Mouse (Mus musculus) heart, adult 18-20 months (tissue): Measurements from ENCODE around the gene Gm10197. TPM values are rescaled to one million over a fixed set of nuclear protein-coding genes. Genes with fewer than 3 reads are reported as not detected.

Experiments
- DNase-seq, 2 experiments: peaks; one replicate each; pipeline ENCODE4 v3.0.0; 2021 to 2022; ENCODE audit warnings: mixed read lengths in 1 of 2
- total RNA-seq, 2 experiments: library from RNA; stranded (reverse); gene quantifications; 2 replicates each; pipeline ENCODE4 v1.2.3; 2021

The Gm10197 gene
- total RNA-seq, 2 experiments from 2014 or later: not detected

DNA sequence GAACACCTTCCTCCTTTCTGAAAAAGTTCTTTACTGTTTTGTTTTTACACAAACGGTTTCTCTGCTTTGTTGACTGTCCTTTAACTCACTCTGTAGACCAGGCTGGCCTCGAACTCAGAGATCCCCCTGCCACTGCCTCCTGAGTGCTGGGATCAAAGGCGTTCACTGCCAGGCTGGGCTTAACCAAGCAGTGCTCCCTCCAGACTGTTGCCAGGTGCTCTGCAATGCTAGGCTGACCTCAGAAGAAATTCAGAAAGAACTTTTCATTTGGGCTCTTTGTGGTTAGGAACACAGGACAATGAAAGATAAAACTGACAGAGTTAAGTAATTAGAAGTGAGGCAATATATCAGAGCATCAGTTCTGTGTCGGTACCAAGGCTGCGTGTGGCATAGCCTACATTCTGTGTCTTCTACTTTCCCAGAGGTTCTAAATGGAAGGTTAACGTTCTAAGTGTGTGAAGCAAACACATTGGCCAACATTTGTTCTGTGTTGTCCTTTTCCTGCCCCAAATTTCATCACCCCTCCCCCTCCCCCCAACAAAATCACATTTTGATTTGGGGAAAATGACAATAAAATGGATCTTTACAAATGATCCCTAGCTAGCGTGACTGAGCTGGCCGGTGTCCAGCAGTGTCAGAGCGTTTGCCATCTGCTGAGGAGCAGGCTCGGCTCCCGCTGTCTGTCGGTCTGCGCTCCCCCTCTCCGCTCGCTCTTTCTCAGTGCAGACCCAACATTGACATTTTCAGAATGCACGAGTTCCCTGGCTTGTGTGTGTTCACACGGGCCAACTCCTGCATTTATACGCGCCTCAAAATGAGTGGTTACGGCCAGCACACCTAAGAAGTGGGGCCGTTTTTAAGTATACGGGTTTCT, 12.2 kb downstream of the Gm10197 start:
- peak; percentile 42 to 75 for DNase-seq

GRCm38 (mm10) chr19:53355065-53355464, 16.5 kb downstream of the Gm10197 start:
- DNase-seq: no peak

- no peak for DNase-seq
These were observed 17.1 kb downstream of the Gm10197 start for GRCm38 (mm10) chr19:53354271-53355000.

DNA sequence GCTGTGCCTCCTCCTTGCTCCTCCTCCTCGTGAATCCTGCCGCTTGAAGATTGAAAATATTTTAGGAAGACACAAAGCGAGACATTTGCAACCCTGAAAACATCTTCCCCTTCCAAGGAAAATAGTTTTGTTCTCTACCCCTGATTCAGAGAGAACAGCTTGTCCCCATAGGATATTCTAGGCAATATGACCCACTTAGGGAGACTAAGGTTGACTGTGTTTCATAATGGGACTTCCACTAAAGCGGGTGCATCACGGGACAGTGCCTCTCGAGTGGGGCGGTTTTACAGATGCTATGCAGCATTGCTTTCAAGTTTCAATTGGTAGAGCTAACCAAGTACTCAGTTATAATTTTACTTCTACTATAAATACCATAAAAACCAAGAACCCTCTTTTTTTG, 17.7 kb downstream of the Gm10197 start:
- peak in 1 of 2 experiments; percentile 22 for DNase-seq

GRCm38 (mm10) chr19:53345766-53346165, 25.8 kb downstream of the Gm10197 start:
- DNase-seq: no peak

DNA sequence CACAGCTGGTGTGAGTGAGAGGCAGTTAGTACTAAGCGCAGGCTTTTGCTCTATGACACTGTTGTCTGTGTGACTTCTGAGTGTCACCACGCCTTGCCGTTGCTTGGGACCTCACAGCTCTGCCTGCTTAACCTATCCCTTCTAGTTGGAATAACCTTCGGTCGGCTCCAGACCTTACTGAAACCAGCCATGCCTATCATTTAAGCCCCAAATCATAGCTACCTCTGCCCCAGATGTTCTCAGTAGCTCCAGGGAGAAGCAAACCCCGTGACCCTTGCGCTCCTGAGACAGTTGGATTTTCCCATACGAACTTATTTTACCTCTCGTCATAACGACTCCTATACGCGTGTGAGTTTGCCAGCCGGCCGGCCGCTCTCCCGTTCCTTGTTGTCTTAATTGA, 27.5 kb downstream of the Gm10197 start:
- no peak for DNase-seq

DNA sequence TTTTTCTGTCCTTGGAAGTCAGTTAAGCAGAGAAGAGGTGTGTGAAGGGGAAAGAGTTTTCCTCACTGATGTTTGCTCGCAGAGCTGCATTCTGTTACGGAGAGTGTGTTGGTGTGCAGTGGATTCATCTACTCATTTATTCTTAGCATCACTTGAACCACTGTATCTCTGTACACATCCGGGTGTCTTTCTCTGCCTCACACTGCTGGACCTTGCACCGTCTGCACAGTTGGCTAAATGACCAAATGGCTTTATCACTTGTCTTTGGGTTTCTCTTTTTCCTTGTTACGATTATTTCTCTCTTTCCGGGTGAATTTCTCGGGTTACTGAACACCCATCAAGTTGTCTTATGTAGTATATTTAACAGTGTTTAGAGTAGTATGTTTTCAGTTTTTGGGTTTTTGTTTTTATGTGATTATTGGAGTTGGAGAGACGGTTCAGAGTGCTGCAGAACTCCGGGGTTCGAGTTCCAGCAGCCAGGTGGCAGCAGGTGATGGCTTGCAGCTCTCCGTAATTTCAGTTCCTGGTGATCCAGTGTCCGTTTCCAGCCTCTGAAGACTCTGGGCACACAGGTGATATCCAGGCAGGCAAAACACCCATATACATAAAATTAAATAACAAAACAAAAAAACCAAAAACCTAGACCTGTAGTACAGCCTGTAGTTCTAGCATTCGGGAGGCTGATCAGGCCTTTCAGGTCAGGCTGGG, 28.2 kb downstream of the Gm10197 start:
- no peak for DNase-seq

DNA sequence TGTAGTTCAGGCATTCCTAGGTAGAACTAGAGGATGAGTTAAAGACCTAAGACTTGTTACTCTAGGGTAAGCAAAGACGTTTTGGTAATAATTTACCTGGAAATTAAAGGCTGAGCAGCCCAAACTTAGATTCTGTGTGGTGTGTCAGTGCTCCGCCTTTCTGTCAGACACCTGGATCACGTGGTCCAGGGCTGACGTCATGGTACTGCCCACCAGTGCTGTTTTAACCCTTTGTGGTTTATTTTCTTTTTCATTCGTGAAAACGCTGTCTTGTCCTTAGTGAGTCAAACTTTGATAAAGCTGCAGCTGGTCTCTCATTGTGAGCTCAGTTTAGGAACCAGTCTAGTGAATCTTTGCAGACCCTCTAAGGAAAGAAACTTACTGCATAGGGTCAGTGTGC, 31.1 kb downstream of the Gm10197 start:
- no peak for DNase-seq

- DNase-seq: no peak
These were observed 36.3 kb downstream of the Gm10197 start for GRCm38 (mm10) chr19:53335241-53335640.

DNA sequence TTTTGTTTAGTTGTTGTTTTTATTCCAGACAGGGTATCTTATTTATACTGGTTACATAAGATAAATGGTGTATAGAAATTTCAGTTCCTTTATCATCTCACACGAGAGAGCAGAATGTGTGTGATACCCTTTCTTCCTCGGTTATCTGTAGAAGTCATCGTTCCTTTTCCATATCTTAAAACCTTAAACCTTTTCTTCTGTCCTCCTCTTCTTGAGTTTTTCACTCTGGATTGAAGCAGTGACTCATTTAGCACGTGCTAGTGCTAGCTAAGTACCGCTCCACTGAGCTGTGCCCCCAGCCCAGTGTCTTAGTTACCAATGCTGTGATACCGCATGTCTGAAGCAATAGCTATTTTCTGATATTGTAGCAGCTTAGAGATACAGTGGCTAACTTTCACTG, 37.8 kb downstream of the Gm10197 start:
- DNase-seq: no peak

GRCm38 (mm10) chr19:53331882-53332500, 39.6 kb downstream of the Gm10197 start:
- no peak for DNase-seq

- DNase-seq: peak; percentile 81 to 83
These were observed 41.6 kb downstream of the Gm10197 start for GRCm38 (mm10) chr19:53329992-53330381.

DNA sequence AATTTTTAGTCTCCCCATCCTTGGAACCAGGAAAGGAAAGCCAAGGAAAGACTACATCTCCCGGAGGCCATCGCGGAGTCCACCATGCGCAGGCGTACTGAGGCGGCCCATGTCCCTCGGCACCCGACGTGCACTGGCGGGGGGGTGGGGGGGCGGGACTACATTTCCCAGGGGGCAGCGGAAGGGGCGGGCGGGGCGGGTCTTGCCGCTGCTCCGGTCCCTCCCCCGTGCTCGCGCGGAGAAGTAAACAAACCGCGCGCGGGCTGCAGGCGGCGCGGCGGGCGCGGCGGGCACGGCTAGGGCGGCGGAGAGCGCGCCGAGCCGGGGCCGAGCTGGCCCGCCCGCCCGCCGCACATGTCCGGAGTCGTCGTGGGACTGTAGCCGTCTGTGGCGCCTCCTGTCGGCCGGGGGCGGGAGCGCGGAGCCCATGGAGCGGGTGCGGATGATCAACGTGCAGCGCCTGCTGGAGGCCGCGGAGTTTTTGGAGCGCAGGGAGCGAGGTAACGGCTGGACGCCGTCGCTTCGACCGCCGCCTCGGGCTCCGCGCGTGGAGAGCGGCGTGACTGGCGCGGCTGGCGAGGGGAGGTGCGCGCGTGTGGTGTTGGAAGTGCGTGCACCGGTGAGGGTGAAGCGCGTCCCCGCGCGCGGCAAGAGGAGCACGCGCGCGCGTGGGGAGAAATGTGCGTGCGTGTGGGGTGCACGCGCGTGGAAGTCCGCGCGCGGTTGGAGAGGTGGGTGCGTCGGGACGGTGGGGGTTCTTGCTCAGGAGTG, 42.2 kb downstream of the Gm10197 start:
- peak; percentile 92 to 94 for DNase-seq

- DNase-seq: no peak
These were observed 43.5 kb downstream of the Gm10197 start for GRCm38 (mm10) chr19:53328116-53328515.

GRCm38 (mm10) chr19:53325578-53326295, 45.8 kb downstream of the Gm10197 start:
- peak; percentile 80 to 86 for DNase-seq

DNA sequence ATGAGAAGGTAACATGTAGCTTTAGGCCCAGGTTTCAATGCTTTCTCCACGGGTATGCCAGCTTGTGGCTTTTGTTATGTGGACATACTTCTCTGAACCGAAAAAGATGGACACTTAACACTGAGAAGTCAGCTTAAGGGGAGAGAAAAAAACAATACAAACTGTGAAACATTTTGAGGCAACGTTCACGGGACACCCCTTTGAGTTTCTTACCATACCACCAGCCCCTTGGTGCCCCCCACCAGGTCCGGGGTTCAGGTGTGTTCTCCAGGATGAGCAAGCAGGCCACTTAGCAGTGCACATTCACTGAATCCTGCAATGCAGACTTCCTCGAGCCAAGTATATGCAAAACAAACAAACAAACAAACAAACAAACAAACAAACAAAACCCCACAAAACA, 46.7 kb downstream of the Gm10197 start:
- DNase-seq: no peak

- no peak for DNase-seq
These were observed 49.0 kb downstream of the Gm10197 start for GRCm38 (mm10) chr19:53322438-53323048.
